Mouse (Mus musculus): ENCODE data around the gene Dnajc5. TPM values are rescaled to one million over a fixed set of nuclear protein-coding genes. Genes with fewer than 3 reads are reported as not detected.

Gene Dnajc5
- 140 and 165 TPM in 2 replicates for polyA plus RNA-seq (2015; fragmentation: Nextera tagmentation; extraction: Ambion mirVana)

GRCm38 (mm10) chr2:181520118-181520935, at the start of gene Dnajc5:
Dnajc5 (plus strand) TSS chr2:181520485.
- peaks cover 30% of the 10 kb centered on the region for H3K36me3 ChIP-seq (ENCODE audit: poor library complexity, severe bottlenecking)
- no peaks in the 10 kb centered on the region for H3K9me3 ChIP-seq (replicated peaks)
- H3K27ac ChIP-seq, result peak within 1 kb of the TSS; percentile 96
- H3K4me1 ChIP-seq, result peaks cover 37% of the 10 kb centered on the region
- H3K27me3 ChIP-seq, result no peaks in the 10 kb centered on the region
- H3K4me2 ChIP-seq, result peak within 1 kb of the TSS; percentile 72
- under 1% methylated on average over 71 of the region's 74 CpGs for WGBS
- peak; percentile 98 for ATAC-seq
- H3K4me3 ChIP-seq, result peak within 1 kb of the TSS; percentile 92
- H3K9ac ChIP-seq, result peak within 1 kb of the TSS; percentile 96

GRCm38 (mm10) chr2:181471246-181471645, 49.0 kb upstream of the Dnajc5 start:
- H3K27me3 ChIP-seq, result no peaks in the 10 kb centered on the region
- WGBS, result 59% methylated on average over 5 of the region's 5 CpGs
- H3K36me3 ChIP-seq (ENCODE audit: poor library complexity, severe bottlenecking), result no peaks in the 10 kb centered on the region
- H3K27ac ChIP-seq, result no peak overlapping the region
- no peaks in the 10 kb centered on the region for H3K4me1 ChIP-seq
- H3K4me2 ChIP-seq, result no peak overlapping the region
- no peak overlapping the region for H3K4me3 ChIP-seq
- no peak overlapping the region for H3K9ac ChIP-seq
- no peaks in the 10 kb centered on the region for H3K9me3 ChIP-seq (replicated peaks)
- ATAC-seq, result no peak

- Histone ChIP-seq H3K27me3 (no peaks in the 10 kb centered on the region), H3K4me1 (no peaks in the 10 kb centered on the region), H3K9me3 (replicated peaks) (no peaks in the 10 kb centered on the region), H3K4me2 (no peak overlapping the region), H3K4me3 (no peak overlapping the region), H3K27ac (no peak overlapping the region), H3K36me3 (ENCODE audit: poor library complexity, severe bottlenecking) (no peaks in the 10 kb centered on the region), H3K9ac (no peak overlapping the region; the same call in 1 of the 2 replicates)
- 90% methylated on average over 1 of the region's 1 CpGs for WGBS
- ATAC-seq, result no peak
Measured at GRCm38 (mm10) chr2:181472256-181472827, 47.9 kb upstream of the Dnajc5 start.

- no peak for ATAC-seq
- 62% methylated on average over 2 of the region's 2 CpGs for WGBS
- no peak overlapping the region for H3K9ac ChIP-seq
- H3K9me3 ChIP-seq (replicated peaks), result no peaks in the 10 kb centered on the region
- 0 out of 2 replicates have a peak, but pooled peaks cover 5% of the 10 kb centered on the region for H3K27me3 ChIP-seq
- H3K36me3 ChIP-seq (ENCODE audit: poor library complexity, severe bottlenecking), result no peaks in the 10 kb centered on the region
- H3K4me3 ChIP-seq, result no peak overlapping the region
- no peak overlapping the region for H3K27ac ChIP-seq
- H3K4me1 ChIP-seq, result no peaks in the 10 kb centered on the region
- no peak overlapping the region for H3K4me2 ChIP-seq
Measured at GRCm38 (mm10) chr2:181483120-181483519, 37.2 kb upstream of the Dnajc5 start.

- no peak overlapping the region for H3K27ac ChIP-seq
- no peak for ATAC-seq
- no peak overlapping the region for H3K9ac ChIP-seq
- H3K4me1 ChIP-seq, result no peaks in the 10 kb centered on the region
- H3K9me3 ChIP-seq (replicated peaks), result no peaks in the 10 kb centered on the region
- WGBS, result 35% methylated on average over 7 of the region's 7 CpGs
- no peak overlapping the region for H3K4me3 ChIP-seq
- H3K27me3 ChIP-seq, result 0 out of 2 replicates have a peak, but pooled peaks cover 5% of the 10 kb centered on the region
- H3K36me3 ChIP-seq (ENCODE audit: poor library complexity, severe bottlenecking), result no peaks in the 10 kb centered on the region
- no peak overlapping the region for H3K4me2 ChIP-seq
Measured at GRCm38 (mm10) chr2:181483562-181484318, 36.5 kb upstream of the Dnajc5 start.

GRCm38 (mm10) chr2:181484456-181485233, 35.6 kb upstream of the Dnajc5 start:
- H3K27ac ChIP-seq, result no peak overlapping the region
- H3K9ac ChIP-seq, result no peak overlapping the region
- H3K9me3 ChIP-seq (replicated peaks), result no peaks in the 10 kb centered on the region
- H3K4me1 ChIP-seq, result no peaks in the 10 kb centered on the region
- no peak for ATAC-seq
- no peak overlapping the region for H3K4me3 ChIP-seq
- H3K4me2 ChIP-seq, result no peak overlapping the region
- 0 out of 2 replicates have a peak, but pooled peaks cover 5% of the 10 kb centered on the region for H3K27me3 ChIP-seq
- no peaks in the 10 kb centered on the region for H3K36me3 ChIP-seq (ENCODE audit: poor library complexity, severe bottlenecking)
- WGBS, result 81% methylated on average over 6 of the region's 6 CpGs

- WGBS, result 38% methylated on average over 1 of the region's 1 CpGs
- no peak overlapping the region for H3K27ac ChIP-seq
- no peak overlapping the region for H3K4me2 ChIP-seq
- no peaks in the 10 kb centered on the region for H3K9me3 ChIP-seq (replicated peaks)
- ATAC-seq, result no peak
- 0 out of 2 replicates have a peak, but pooled peaks cover 5% of the 10 kb centered on the region for H3K27me3 ChIP-seq
- no peaks in the 10 kb centered on the region for H3K4me1 ChIP-seq
- no peaks in the 10 kb centered on the region for H3K36me3 ChIP-seq (ENCODE audit: poor library complexity, severe bottlenecking)
- H3K4me3 ChIP-seq, result no peak overlapping the region
- H3K9ac ChIP-seq, result no peak overlapping the region
Measured at GRCm38 (mm10) chr2:181485741-181486140, 34.5 kb upstream of the Dnajc5 start.

- H3K4me3 ChIP-seq, result no peak overlapping the region
- no peaks in the 10 kb centered on the region for H3K4me1 ChIP-seq
- H3K36me3 ChIP-seq (ENCODE audit: poor library complexity, severe bottlenecking), result no peaks in the 10 kb centered on the region
- 0 out of 2 replicates have a peak, but pooled peaks cover 5% of the 10 kb centered on the region for H3K27me3 ChIP-seq
- WGBS, result 43% methylated on average over 5 of the region's 5 CpGs
- H3K4me2 ChIP-seq, result no peak overlapping the region
- no peaks in the 10 kb centered on the region for H3K9me3 ChIP-seq (replicated peaks)
- ATAC-seq, result no peak
- no peak overlapping the region for H3K27ac ChIP-seq
- no peak overlapping the region for H3K9ac ChIP-seq
Measured at GRCm38 (mm10) chr2:181487338-181488277, 32.7 kb upstream of the Dnajc5 start.

DNA sequence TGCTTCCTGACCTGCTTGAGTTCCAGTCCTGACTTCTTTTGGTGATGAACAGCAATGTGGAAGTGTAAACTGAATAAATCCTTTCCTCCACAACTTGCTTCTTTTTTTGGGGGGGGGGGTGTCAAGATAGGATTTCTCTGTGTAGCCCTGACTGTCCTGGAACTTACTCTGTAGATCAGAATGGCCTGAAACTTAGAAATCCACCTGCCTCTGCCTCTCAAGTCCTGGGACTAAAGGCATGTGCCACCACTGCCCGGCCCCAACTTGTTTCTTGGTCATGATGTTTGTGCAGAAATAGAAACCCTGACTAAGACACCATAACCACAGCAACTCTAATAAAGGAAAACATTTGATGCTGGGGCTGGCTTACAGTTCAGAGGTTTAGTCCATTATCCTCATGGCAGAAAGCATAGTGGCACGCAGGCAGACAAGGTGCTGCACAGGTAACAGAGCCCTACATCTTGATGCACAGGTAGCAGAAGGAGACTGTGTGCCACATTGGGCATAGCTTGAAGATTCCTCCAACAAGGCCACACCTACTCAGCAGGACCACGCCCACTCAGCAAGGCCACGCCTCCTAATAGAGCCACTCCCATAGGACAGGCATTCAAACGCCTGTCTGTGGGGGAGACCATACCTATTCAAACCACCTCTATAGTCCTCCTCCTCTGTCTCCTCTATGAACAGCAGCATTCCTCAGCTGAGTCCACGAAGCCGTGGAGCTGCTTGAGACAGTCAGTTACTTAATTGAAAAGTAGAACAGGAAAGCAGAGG, 28.7 kb upstream of the Dnajc5 start:
- H3K27ac ChIP-seq, result no peak overlapping the region
- H3K4me1 ChIP-seq, result peaks cover 7% of the 10 kb centered on the region; the same call in 1 of the 2 replicates
- no peak overlapping the region for H3K9ac ChIP-seq
- H3K9me3 ChIP-seq (replicated peaks), result no peaks in the 10 kb centered on the region
- no peak overlapping the region for H3K4me2 ChIP-seq
- H3K36me3 ChIP-seq (ENCODE audit: poor library complexity, severe bottlenecking), result no peaks in the 10 kb centered on the region
- 0 out of 2 replicates have a peak, but pooled peaks cover 5% of the 10 kb centered on the region for H3K27me3 ChIP-seq
- H3K4me3 ChIP-seq, result no peak overlapping the region
- ATAC-seq, result no peak
- WGBS, result 23% methylated on average over 7 of the region's 7 CpGs

DNA sequence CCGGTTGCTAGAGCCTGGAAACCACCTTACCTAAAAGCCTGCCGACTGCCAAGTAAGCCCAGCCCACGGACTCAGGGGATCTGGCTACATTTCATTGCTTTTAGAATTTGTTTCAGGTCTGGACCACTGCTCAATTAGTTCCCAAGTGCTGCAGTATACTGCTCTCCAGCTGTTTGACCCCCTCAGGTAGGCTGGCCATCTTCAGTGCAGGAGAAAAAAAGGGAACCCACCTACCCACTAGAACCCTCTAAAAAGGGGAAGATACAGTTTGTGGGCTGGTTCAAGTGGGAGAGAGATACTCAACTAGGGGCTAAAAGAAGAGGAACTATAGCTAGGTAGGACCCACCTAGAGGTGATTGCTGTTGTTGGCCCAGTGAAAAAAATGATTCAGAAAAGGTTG, 28.1 kb upstream of the Dnajc5 start:
- 45% methylated on average over 3 of the region's 3 CpGs for whole genome bisulfite sequencing
- ATAC-seq, result no peak

More for the DNA sequence above, 28.1 kb upstream of the Dnajc5 start:
- H3K9me3 ChIP-seq (replicated peaks), result no peaks in the 10 kb centered on the region
- no peak overlapping the region for H3K27ac ChIP-seq
- no peaks in the 10 kb centered on the region for H3K36me3 ChIP-seq (ENCODE audit: poor library complexity, severe bottlenecking)
- peaks cover 7% of the 10 kb centered on the region; the same call in 1 of the 2 replicates for H3K4me1 ChIP-seq
- no peak overlapping the region for H3K4me2 ChIP-seq
- H3K4me3 ChIP-seq, result no peak overlapping the region
- no peak overlapping the region for H3K9ac ChIP-seq
- H3K27me3 ChIP-seq, result no peaks in the 10 kb centered on the region

All from forebrain, embryonic 13.5 days (tissue).